Mouse (Mus musculus): ENCODE measurements around the gene Sohlh2. TPM values are rescaled to one million over a fixed set of nuclear protein-coding genes. Genes with fewer than 3 reads are reported as not detected.

Gene Sohlh2
- total RNA-seq, 2 experiments from 2014 or later, result not detected

- no peak for ATAC-seq (ENCODE audit: poor library complexity, severe bottlenecking)
These were observed 24.6 kb downstream of the Sohlh2 start for GRCm38 (mm10) chr3:55206413-55206812.

- ATAC-seq (ENCODE audit: poor library complexity, severe bottlenecking), result no peak
These were observed 25.8 kb downstream of the Sohlh2 start for GRCm38 (mm10) chr3:55207665-55208064.

GRCm38 (mm10) chr3:55212254-55212653 is 30.4 kb downstream of the Sohlh2 start:
- ATAC-seq (ENCODE audit: poor library complexity, severe bottlenecking), result no peak

- no peak for ATAC-seq (ENCODE audit: poor library complexity, severe bottlenecking)
These were observed 32.0 kb downstream of the Sohlh2 start for GRCm38 (mm10) chr3:55213785-55214184.

- ATAC-seq (ENCODE audit: poor library complexity, severe bottlenecking), result no peak
These were observed 32.6 kb downstream of the Sohlh2 start for GRCm38 (mm10) chr3:55214413-55214812.

- ATAC-seq (ENCODE audit: poor library complexity, severe bottlenecking), result no peak
These were observed 40.7 kb downstream of the Sohlh2 start for GRCm38 (mm10) chr3:55222502-55222901.

- ATAC-seq (ENCODE audit: poor library complexity, severe bottlenecking), result no peak
These were observed 42.0 kb downstream of the Sohlh2 start for GRCm38 (mm10) chr3:55223862-55224261.

- ATAC-seq (ENCODE audit: poor library complexity, severe bottlenecking), result no peak
These were observed 44.8 kb downstream of the Sohlh2 start for GRCm38 (mm10) chr3:55226501-55227213.

- no peak for ATAC-seq (ENCODE audit: poor library complexity, severe bottlenecking)
These were observed 45.4 kb downstream of the Sohlh2 start for GRCm38 (mm10) chr3:55227214-55227581.

- ATAC-seq (ENCODE audit: poor library complexity, severe bottlenecking), result no peak
These were observed 60.0 kb downstream of the Sohlh2 start, which contains the start of gene Dclk1 for GRCm38 (mm10) chr3:55241730-55242421. TSS of gene Dclk1 (plus strand) at chr3:55242364.

- ATAC-seq (ENCODE audit: poor library complexity, severe bottlenecking), result no peak
These were observed 60.7 kb downstream of the Sohlh2 start for GRCm38 (mm10) chr3:55242422-55243055.

- ATAC-seq (ENCODE audit: poor library complexity, severe bottlenecking), result no peak
These were observed 61.2 kb downstream of the Sohlh2 start for GRCm38 (mm10) chr3:55243056-55243471.

GRCm38 (mm10) chr3:55244087-55244486 is 62.3 kb downstream of the Sohlh2 start:
- no peak for ATAC-seq (ENCODE audit: poor library complexity, severe bottlenecking)

GRCm38 (mm10) chr3:55246618-55247272 is 64.9 kb downstream of the Sohlh2 start:
- no peak for ATAC-seq (ENCODE audit: poor library complexity, severe bottlenecking)

- no peak for ATAC-seq (ENCODE audit: poor library complexity, severe bottlenecking)
These were observed 66.2 kb downstream of the Sohlh2 start for GRCm38 (mm10) chr3:55248048-55248447.

- ATAC-seq (ENCODE audit: poor library complexity, severe bottlenecking), result no peak
These were observed 66.7 kb downstream of the Sohlh2 start for GRCm38 (mm10) chr3:55248508-55248907.

- ATAC-seq (ENCODE audit: poor library complexity, severe bottlenecking), result no peak
These were observed 68.8 kb downstream of the Sohlh2 start for GRCm38 (mm10) chr3:55250631-55251030.
